Mouse (Mus musculus) hindbrain, embryonic 12.5 days (tissue): ENCODE measurements at regions not wholly inside any gene's neighbourhood (a gene's known extent, or its start where the extent isn't known, plus 50 kb on each side); places are given as distances from the start of the nearest gene placed in this dataset.

Experiments
- ATAC-seq: fragments of 200-750 bp; cut with Nextera tagmentation; 2 replicates; pipeline ENCODE4 v1.8.0; 2017; ENCODE audit warnings: moderate TSS enrichment; ENCODE audit not compliant: low FRiP score
- H3K27ac ChIP-seq: fragments of 300-500 bp; sonication (generic); 2 replicates; pipeline ENCODE4 v1.5.1; 2016; ENCODE audit warnings: mild to moderate bottlenecking
- H3K27me3 ChIP-seq: fragments of 300-500 bp; sonication (generic); 2 replicates; pipeline ENCODE4 v1.6.1; 2016; ENCODE audit warnings: mild to moderate bottlenecking
- H3K36me3 ChIP-seq: fragments of 300-500 bp; sonication (generic); 2 replicates; pipeline ENCODE4 v1.6.1; 2016; ENCODE audit warnings: mild to moderate bottlenecking
- H3K4me1 ChIP-seq: fragments of 300-500 bp; sonication (generic); 2 replicates; pipeline ENCODE4 v1.6.1; 2016
- H3K4me2 ChIP-seq: fragments of 300-500 bp; sonication (generic); replicated peaks from 2 replicates; pipeline ENCODE4 v1.6.1; 2016; ENCODE audit warnings: mild to moderate bottlenecking
- H3K4me3 ChIP-seq: fragments of 300-500 bp; sonication (generic); 2 replicates; pipeline ENCODE4 v1.5.1; 2016; ENCODE audit warnings: mild to moderate bottlenecking
- H3K9ac ChIP-seq: fragments of 300-500 bp; sonication (generic); 2 replicates; pipeline ENCODE4 v1.6.1; 2016; ENCODE audit warnings: mild to moderate bottlenecking, moderate library complexity
- H3K9me3 ChIP-seq: fragments of 300-500 bp; sonication (generic); replicated peaks from 2 replicates; pipeline ENCODE4 v1.6.1; 2016; ENCODE audit warnings: mild to moderate bottlenecking
- whole genome bisulfite sequencing: fragments of 180-500 bp; shearing (Covaris S2); methylation state at CpG from one replicate; pipeline ENCODE4 v1.1.7; 2016; 5-methylcytosine and 5-hydroxymethylcytosine counted together

DNA sequence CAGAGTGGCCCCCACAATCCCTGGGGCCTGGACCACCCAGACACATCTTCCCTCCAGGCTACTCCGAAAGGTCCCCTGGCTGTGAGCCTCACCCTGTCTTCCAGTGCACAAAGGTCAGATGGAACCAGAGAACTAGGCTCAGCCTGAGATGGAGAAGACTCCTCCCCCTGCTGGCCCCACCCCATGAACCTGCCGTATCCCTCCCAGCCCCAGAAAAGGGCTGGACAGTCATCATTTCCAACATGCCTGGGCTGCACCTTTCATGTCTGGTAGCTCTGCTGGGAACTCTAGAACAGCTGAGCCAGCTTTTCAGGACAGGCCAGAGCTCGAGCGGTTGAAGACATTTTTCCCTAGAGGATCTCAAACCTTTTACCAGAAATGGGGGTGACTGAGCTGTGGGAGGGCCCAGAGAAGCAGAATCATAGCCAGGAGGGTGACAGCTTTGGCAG, 77.8 kb downstream of the Zfp36l1 start:
- Histone ChIP-seq H3K36me3 (no peaks in the 10 kb centered on the region), H3K9ac (no peak overlapping the region), H3K9me3 (no peaks in the 10 kb centered on the region), H3K4me1 (peaks cover 6% of the 10 kb centered on the region), H3K4me3 (no peak overlapping the region), H3K4me2 (no peak overlapping the region), H3K27me3 (no peaks in the 10 kb centered on the region), H3K27ac (no peak overlapping the region)
- ATAC-seq, result no peak
- WGBS, result 53% methylated on average over 4 of the region's 4 CpGs

GRCm38 (mm10) chr12:80034100-80034499, 78.7 kb downstream of the Zfp36l1 start:
- Histone ChIP-seq H3K27me3 (no peaks in the 10 kb centered on the region), H3K9ac (no peak overlapping the region), H3K9me3 (no peaks in the 10 kb centered on the region), H3K4me1 (peaks cover 6% of the 10 kb centered on the region), H3K27ac (no peak overlapping the region), H3K4me3 (no peak overlapping the region), H3K4me2 (no peak overlapping the region), H3K36me3 (no peaks in the 10 kb centered on the region)
- no peak for ATAC-seq
- WGBS, result 94% methylated on average over 5 of the region's 5 CpGs

DNA sequence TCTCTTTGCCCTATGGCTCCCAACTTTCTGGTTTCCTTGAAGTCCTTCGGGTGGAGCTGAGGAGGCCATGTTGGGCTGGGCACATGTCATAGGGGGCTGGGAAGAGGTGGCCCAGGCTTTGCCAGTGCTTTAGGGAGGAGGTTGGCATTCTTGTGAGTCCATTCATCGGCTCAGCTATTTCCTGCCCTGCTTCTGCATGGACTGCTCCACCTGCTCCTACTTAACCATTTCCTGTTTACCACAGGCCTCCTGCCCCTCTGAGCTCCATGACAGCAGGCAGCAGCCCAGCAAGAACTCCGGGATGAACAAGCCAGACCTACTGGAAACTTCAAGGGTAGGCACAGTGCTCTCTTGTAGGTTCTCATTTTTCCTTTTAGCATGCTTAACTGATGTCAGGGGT, 80.3 kb downstream of the Zfp36l1 start:
- H3K4me3 ChIP-seq, result no peak overlapping the region
- WGBS, result 64% methylated on average over 3 of the region's 3 CpGs
- H3K9me3 ChIP-seq, result no peaks in the 10 kb centered on the region
- peaks cover 6% of the 10 kb centered on the region for H3K4me1 ChIP-seq
- no peak overlapping the region for H3K27ac ChIP-seq
- ATAC-seq, result no peak
- H3K9ac ChIP-seq, result no peak overlapping the region
- no peak overlapping the region for H3K4me2 ChIP-seq
- H3K27me3 ChIP-seq, result no peaks in the 10 kb centered on the region
- H3K36me3 ChIP-seq, result no peaks in the 10 kb centered on the region

- Histone ChIP-seq H3K27me3 (no peaks in the 10 kb centered on the region), H3K9me3 (no peaks in the 10 kb centered on the region), H3K4me3 (no peak overlapping the region), H3K36me3 (no peaks in the 10 kb centered on the region), H3K9ac (no peak overlapping the region), H3K4me2 (no peak overlapping the region), H3K27ac (no peak overlapping the region), H3K4me1 (peaks cover 6% of the 10 kb centered on the region)
- 83% methylated on average over 3 of the region's 3 CpGs for WGBS
- no peak for ATAC-seq
Observed at GRCm38 (mm10) chr12:80028301-80028700, 84.5 kb downstream of the Zfp36l1 start.

DNA sequence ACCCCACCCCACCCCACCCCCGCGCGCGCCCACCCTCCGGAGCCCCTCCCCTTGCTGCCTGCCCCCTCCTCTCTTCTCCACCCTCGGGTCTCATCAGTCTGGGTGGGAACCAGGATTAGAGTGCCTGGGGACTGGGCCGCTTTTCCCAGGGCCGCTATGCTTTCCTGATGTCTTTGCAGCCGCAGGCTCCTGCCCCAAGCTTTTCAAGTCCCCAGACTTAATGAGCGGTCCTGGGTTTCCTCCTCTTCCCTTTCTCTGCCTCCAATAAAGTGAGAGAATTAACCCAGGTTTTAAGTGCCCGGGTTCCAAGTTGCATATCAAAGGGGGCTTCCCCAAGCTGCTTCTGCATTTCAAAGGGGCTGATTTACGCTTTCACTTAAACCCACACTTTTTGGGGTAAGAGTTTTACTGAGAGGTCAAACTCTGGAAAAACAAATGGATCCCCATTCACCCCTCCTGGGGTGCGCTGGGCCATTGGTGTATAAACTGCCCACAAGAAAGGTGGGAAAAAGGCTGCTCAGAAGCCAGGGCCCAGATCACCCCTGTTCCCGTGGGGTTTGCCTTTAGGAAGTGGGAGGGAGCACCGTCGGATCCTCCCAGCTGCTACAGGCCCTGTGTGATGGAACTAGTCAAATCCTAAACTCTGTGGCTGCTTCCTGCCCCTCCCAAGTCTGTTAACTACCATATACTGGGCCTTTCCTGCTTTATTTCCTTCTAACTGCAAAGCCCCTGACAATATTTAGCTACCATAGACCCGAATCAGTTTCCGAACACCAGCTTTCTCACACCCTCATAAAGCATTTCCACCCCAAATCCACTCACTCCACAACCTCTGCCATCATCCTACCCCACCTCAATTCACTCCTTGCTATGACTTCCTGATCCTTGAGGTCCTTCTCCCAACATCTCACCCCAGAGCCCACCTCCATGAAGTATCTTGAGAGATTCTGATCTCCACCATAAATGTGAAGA, 89.4 kb downstream of the Zfp36l1 start:
- H3K27me3 ChIP-seq, result no peaks in the 10 kb centered on the region
- 9% methylated on average over 18 of the region's 18 CpGs for WGBS
- H3K4me1 ChIP-seq, result peaks cover 38% of the 10 kb centered on the region
- H3K4me3 ChIP-seq, result 0 out of 2 replicates have a peak overlapping the region, but pooled peaks have one; percentile 13
- no peaks in the 10 kb centered on the region for H3K36me3 ChIP-seq
- peak; percentile 62 for ATAC-seq
- H3K27ac ChIP-seq, result peak overlapping the region; percentile 77
- H3K9ac ChIP-seq, result peak overlapping the region; percentile 29; the same call in 1 of the 2 replicates
- no peaks in the 10 kb centered on the region for H3K9me3 ChIP-seq
- peak overlapping the region; percentile 44 for H3K4me2 ChIP-seq

DNA sequence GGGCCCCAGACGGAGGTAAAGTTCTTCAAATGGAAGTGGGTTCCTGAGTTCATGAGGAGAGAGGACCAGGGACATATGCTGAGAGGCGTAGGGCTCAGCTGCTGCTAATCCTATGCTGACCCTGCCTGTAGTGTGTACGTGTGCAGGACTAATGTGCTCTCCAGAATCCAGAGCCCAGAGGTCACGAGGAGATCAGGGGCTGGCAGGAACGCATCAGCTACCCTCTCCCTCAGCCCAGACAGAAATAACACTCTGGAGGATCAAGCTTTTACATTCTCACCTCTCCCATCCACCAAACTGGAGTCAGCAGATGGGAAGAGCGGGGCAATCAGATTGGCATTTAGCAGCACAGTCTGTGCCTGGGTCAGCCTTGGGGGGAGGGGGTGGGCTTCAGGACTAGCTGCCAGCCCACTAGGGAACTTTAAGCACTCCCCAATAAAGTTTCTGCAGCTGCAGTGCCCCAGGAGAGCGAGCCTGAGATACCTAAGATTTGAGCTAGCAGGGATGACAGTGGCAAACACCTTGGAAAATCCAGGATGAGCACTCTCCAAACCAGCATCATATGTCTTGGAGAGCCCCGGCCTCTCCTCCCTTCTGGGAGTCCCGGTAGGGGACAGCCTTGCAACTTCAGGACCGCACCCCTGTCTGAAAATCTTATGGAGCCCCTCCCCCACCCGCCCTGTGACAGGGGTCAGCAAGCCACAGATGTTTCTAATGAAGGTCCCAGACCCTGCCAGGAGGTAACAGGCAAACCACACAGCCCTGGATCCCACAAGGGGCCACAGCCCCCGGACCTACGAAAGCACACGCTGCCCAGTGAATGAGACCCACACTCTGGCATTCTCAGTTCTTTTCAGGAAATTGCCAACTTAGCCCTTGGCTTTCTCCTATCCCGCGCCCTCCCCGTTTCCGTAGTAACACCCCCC, 90.4 kb downstream of the Zfp36l1 start:
- Histone ChIP-seq H3K4me1 (peaks cover 38% of the 10 kb centered on the region), H3K27ac (peak overlapping the region; percentile 77), H3K36me3 (no peaks in the 10 kb centered on the region), H3K9ac (peak overlapping the region; percentile 29), H3K4me3 (peak overlapping the region; percentile 13; the same call in 1 of the 2 replicates), H3K4me2 (peak overlapping the region; percentile 44), H3K27me3 (no peaks in the 10 kb centered on the region), H3K9me3 (no peaks in the 10 kb centered on the region)
- WGBS, result 9% methylated on average over 18 of the region's 18 CpGs
- ATAC-seq, result peak; percentile 51

DNA sequence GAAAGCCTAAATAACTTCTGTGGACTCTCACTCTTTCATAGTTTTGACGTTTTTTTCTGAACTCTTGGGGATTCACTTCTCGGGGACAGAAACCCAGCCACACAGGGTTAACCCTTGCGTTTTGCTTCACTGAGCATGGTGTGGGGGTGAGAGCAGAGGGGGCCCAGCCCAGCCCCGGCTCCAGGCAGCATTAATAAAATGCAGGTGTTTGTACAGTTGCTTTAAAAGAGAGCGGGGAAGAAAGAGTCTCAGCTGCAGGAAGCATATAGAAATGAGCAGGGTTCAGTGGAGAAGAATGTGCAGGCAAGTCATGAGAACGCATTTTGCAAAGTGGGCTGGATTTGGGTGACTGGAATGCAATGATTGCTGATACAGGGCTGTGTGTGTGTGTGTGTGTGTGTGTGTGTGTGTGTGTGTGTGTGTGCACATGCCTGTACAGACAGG, 91.8 kb downstream of the Zfp36l1 start:
- Histone ChIP-seq H3K27me3 (no peaks in the 10 kb centered on the region), H3K9me3 (no peaks in the 10 kb centered on the region), H3K27ac (peak overlapping the region; percentile 77), H3K4me1 (peaks cover 38% of the 10 kb centered on the region), H3K9ac (no peak overlapping the region), H3K36me3 (no peaks in the 10 kb centered on the region), H3K4me2 (peak overlapping the region; percentile 44), H3K4me3 (no peak overlapping the region)
- ATAC-seq, result peak; percentile 49; the same call in 1 of the 2 replicates
- WGBS, result under 1% methylated on average over 6 of the region's 6 CpGs

DNA sequence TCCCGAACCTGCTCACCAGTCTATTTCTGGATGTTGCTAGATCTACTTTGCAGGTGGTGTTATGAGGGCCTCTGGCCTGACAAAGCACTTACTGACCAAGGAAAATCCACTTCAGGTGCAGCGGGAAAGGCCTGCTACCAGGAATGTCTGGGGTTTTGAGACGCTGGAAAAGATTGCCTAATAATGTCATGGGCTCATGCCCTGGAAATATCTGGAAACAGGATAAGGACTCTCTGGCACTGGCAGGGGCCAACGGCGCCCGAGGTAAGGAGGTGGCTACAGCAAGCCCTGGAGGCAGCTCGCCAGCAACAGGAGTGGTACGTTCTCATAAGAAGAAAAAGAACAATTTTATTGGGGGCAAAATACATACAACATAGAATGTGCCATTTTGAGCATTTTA, 94.7 kb downstream of the Zfp36l1 start:
- ATAC-seq, result no peak
- H3K4me2 ChIP-seq, result no peak overlapping the region
- H3K36me3 ChIP-seq, result no peaks in the 10 kb centered on the region
- WGBS, result 86% methylated on average over 8 of the region's 8 CpGs
- H3K9ac ChIP-seq, result no peak overlapping the region
- no peaks in the 10 kb centered on the region for H3K27me3 ChIP-seq
- peaks cover 41% of the 10 kb centered on the region for H3K4me1 ChIP-seq
- H3K4me3 ChIP-seq, result no peak overlapping the region
- H3K9me3 ChIP-seq, result no peaks in the 10 kb centered on the region
- 0 out of 2 replicates have a peak overlapping the region, but pooled peaks have one; percentile 12 for H3K27ac ChIP-seq

DNA sequence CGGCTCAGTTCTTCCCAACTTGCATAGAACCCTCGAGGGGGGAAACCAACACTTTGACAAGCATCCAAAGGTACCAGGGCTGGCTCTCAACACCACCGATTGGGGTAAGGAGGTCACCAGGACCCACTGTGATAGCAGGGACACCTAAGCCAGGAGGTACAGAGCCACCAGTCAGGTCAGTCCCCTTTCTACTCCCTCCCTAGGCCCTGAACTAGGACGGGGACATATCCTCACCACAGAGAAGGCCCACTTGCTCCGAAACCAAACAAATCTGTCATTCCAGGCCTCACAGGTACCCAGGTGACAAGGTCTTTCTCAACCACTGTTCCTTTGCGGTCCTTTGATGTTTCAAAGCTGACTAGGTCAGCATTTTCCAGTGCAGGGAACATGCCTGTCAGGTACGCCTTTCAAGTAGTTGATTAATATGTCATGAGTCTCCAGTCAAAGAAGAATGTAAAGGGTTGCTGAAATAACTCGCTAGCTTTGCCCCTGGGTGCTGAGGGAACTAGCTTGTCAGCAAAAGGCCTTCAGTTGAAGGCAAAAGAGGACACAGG, 95.4 kb downstream of the Zfp36l1 start:
- H3K4me2 ChIP-seq, result no peak overlapping the region
- H3K27ac ChIP-seq, result no peak overlapping the region
- no peak for ATAC-seq
- 77% methylated on average over 8 of the region's 8 CpGs for WGBS
- peaks cover 35% of the 10 kb centered on the region for H3K4me1 ChIP-seq
- H3K9me3 ChIP-seq, result no peaks in the 10 kb centered on the region
- H3K4me3 ChIP-seq, result no peak overlapping the region
- no peaks in the 10 kb centered on the region for H3K36me3 ChIP-seq
- H3K9ac ChIP-seq, result no peak overlapping the region
- H3K27me3 ChIP-seq, result no peaks in the 10 kb centered on the region

DNA sequence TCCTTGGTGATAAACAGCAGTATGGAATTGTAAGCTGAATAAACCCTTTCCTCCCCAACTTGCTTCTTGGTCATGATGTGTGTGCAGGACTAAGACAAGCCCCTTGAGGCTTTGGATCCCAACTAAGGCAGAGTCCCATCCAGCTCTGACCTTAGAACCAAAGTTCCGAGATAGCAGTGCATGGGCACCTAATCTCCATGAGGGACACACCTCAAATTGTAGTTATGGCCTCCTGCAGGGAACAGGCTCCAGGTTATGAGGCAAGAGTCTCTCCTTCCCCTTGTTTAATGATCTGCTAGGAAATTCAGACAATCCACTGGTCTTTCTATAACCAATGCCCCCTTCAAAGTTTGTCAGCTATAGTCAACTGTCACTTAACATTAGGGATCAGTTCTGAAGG, 96.9 kb downstream of the Zfp36l1 start:
- H3K9me3 ChIP-seq, result no peaks in the 10 kb centered on the region
- no peaks in the 10 kb centered on the region for H3K36me3 ChIP-seq
- no peak overlapping the region for H3K4me3 ChIP-seq
- no peak for ATAC-seq
- no peak overlapping the region for H3K27ac ChIP-seq
- no peak overlapping the region for H3K4me2 ChIP-seq
- peaks cover 20% of the 10 kb centered on the region for H3K4me1 ChIP-seq
- no peaks in the 10 kb centered on the region for H3K27me3 ChIP-seq
- H3K9ac ChIP-seq, result no peak overlapping the region
- WGBS, result 85% methylated on average over 1 of the region's 1 CpGs

- Histone ChIP-seq H3K27ac (peak overlapping the region; percentile 83), H3K36me3 (no peaks in the 10 kb centered on the region), H3K27me3 (no peaks in the 10 kb centered on the region), H3K9ac (no peak overlapping the region), H3K9me3 (no peaks in the 10 kb centered on the region), H3K4me1 (peaks cover 12% of the 10 kb centered on the region), H3K4me3 (no peak overlapping the region), H3K4me2 (peak overlapping the region; percentile 43)
- 55% methylated on average over 7 of the region's 7 CpGs for WGBS
- ATAC-seq, result no peak; the same call in 1 of the 2 replicates
Observed at GRCm38 (mm10) chr12:80014598-80014983, 98.2 kb downstream of the Zfp36l1 start.
